Mouse (Mus musculus): ENCODE measurements at regions not wholly inside any gene's neighbourhood (a gene's known extent, or its start where the extent isn't known, plus 50 kb on each side); places are given as distances from the start of the nearest gene placed in this dataset.
A peak's percentile ranks its signal among the peaks of the same experiment; 100 is the strongest.

- no peak for DNase-seq (ENCODE audit: low spot score in 2 of 2)
These were observed 208.2 kb downstream of the Mex3b start for GRCm38 (mm10) chr7:83075159-83075952.

GRCm38 (mm10) chr7:83077035-83077918 lies 210.1 kb downstream of the Mex3b start:
- DNase-seq (ENCODE audit: low spot score in 2 of 2), result no peak

GRCm38 (mm10) chr7:83077919-83078265 lies 210.8 kb downstream of the Mex3b start:
- DNase-seq (ENCODE audit: low spot score in 2 of 2), result no peak

- no peak for DNase-seq (ENCODE audit: low spot score in 2 of 2)
These were observed 211.6 kb downstream of the Mex3b start for GRCm38 (mm10) chr7:83078695-83079094.

GRCm38 (mm10) chr7:83079842-83080241 lies 212.7 kb downstream of the Mex3b start:
- DNase-seq (ENCODE audit: low spot score in 2 of 2), result no peak

- no peak for DNase-seq (ENCODE audit: low spot score in 2 of 2)
These were observed 217.5 kb downstream of the Mex3b start for GRCm38 (mm10) chr7:83084496-83085082.

- DNase-seq (ENCODE audit: low spot score in 2 of 2), result no peak
These were observed 218.5 kb downstream of the Mex3b start for GRCm38 (mm10) chr7:83085547-83086158.

GRCm38 (mm10) chr7:83087408-83087807 lies 220.3 kb downstream of the Mex3b start:
- DNase-seq (ENCODE audit: low spot score in 2 of 2), result no peak

- DNase-seq (ENCODE audit: low spot score in 2 of 2), result no peak
These were observed 221.0 kb downstream of the Mex3b start for GRCm38 (mm10) chr7:83088125-83088524.

GRCm38 (mm10) chr7:83089330-83089982 lies 222.3 kb downstream of the Mex3b start:
- peak; percentile 13 to 32 for DNase-seq (ENCODE audit: low spot score in 2 of 2)

- no peak for DNase-seq (ENCODE audit: low spot score in 2 of 2)
These were observed 226.8 kb downstream of the Mex3b start for GRCm38 (mm10) chr7:83093923-83094355.

- DNase-seq (ENCODE audit: low spot score in 2 of 2), result peak; percentile 23 to 33
These were observed 227.8 kb downstream of the Mex3b start for GRCm38 (mm10) chr7:83094899-83095298.

GRCm38 (mm10) chr7:83095593-83095992 lies 228.5 kb downstream of the Mex3b start:
- DNase-seq (ENCODE audit: low spot score in 2 of 2), result no peak

GRCm38 (mm10) chr7:83104426-83104825 lies 237.3 kb downstream of the Mex3b start:
- DNase-seq (ENCODE audit: low spot score in 2 of 2), result no peak

GRCm38 (mm10) chr7:83105672-83106071 lies 238.5 kb downstream of the Mex3b start:
- no peak for DNase-seq (ENCODE audit: low spot score in 2 of 2)

GRCm38 (mm10) chr7:83111217-83111823 lies 244.2 kb downstream of the Mex3b start:
- no peak for DNase-seq (ENCODE audit: low spot score in 2 of 2)

GRCm38 (mm10) chr7:83116487-83116886 lies 249.4 kb downstream of the Mex3b start:
- DNase-seq (ENCODE audit: low spot score in 2 of 2), result no peak

GRCm38 (mm10) chr7:83117065-83117464 lies 249.9 kb downstream of the Mex3b start:
- DNase-seq (ENCODE audit: low spot score in 2 of 2), result no peak

- DNase-seq (ENCODE audit: low spot score in 2 of 2), result no peak
These were observed 259.1 kb downstream of the Mex3b start for GRCm38 (mm10) chr7:83126196-83126595.

GRCm38 (mm10) chr7:83140216-83140615 lies 273.1 kb downstream of the Mex3b start:
- no peak for DNase-seq (ENCODE audit: low spot score in 2 of 2)

All from left cerebral cortex, adult 18-20 months (tissue).